Mouse (Mus musculus) spleen, adult 2 months (tissue): ENCODE data around the gene Pawr. TPM values are rescaled to one million over a fixed set of nuclear protein-coding genes. Genes with fewer than 3 reads are reported as not detected.

Experiments used
- DNase-seq, 2 experiments: peaks; one replicate each; pipeline versions ENCODE4 v3.0.0 to v3.0.0-alpha.2; 2012 to 2021; ENCODE audit warnings: low spot score in 2 of 2, low read depth in 1 of 2
- H3K27ac ChIP-seq: fragments of 200-500 bp; 2 replicates; pipeline ENCODE4 v1.5.1; 2012; ENCODE audit warnings: low read length, inconsistent platforms; ENCODE audit not compliant: insufficient read depth
- H3K27me3 ChIP-seq: fragments of 200-500 bp; 2 replicates; pipeline ENCODE4 v1.6.1; 2012; ENCODE audit warnings: mild to moderate bottlenecking, moderate library complexity, low read length, inconsistent platforms; ENCODE audit not compliant: control insufficient read depth, insufficient read depth
- H3K36me3 ChIP-seq: fragments of 200-500 bp; 2 replicates; pipeline ENCODE4 v1.6.1; 2012; ENCODE audit warnings: mild to moderate bottlenecking, low read length, inconsistent platforms; ENCODE audit not compliant: control insufficient read depth, insufficient read depth
- H3K4me1 ChIP-seq: fragments of 200-500 bp; 2 replicates; pipeline ENCODE4 v1.6.1; 2011; ENCODE audit warnings: inconsistent platforms; ENCODE audit not compliant: control insufficient read depth, insufficient read depth, insufficient read length
- H3K4me3 ChIP-seq: fragments of 200-500 bp; 2 replicates; pipeline ENCODE4 v1.5.1; 2011; ENCODE audit warnings: mild to moderate bottlenecking, inconsistent platforms; ENCODE audit not compliant: insufficient read depth, insufficient read length; ENCODE audit errors: extremely low read depth
- CTCF ChIP-seq: fragments of 200-500 bp; IDR thresholded peaks from 2 replicates; pipeline ENCODE4 v1.5.1; 2011; ENCODE audit warnings: mild to moderate bottlenecking, inconsistent platforms; ENCODE audit not compliant: insufficient read depth, insufficient read length, insufficient replicate concordance; ENCODE audit errors: extremely low read depth
- POLR2A ChIP-seq: fragments of 200-500 bp; IDR thresholded peaks from 2 replicates; pipeline ENCODE4 v1.6.1; 2011; ENCODE audit warnings: low read depth, low read length, inconsistent platforms
- WGBS: fragments of 180-500 bp; shearing (Covaris S2); methylation state at CpG from one replicate; pipeline ENCODE4 v1.1.7; 2018; 5-methylcytosine and 5-hydroxymethylcytosine counted together
- polyA plus RNA-seq: library from polyadenylated mRNA; depleted of rRNA; stranded (reverse); fragments of >200 nt; gene quantifications from 2 replicates; pipeline ENCODE4 v1.2.3, GENCODE M21; 2012

The Pawr gene
- polyA plus RNA-seq, 1 experiment: 3.5 TPM

DNA sequence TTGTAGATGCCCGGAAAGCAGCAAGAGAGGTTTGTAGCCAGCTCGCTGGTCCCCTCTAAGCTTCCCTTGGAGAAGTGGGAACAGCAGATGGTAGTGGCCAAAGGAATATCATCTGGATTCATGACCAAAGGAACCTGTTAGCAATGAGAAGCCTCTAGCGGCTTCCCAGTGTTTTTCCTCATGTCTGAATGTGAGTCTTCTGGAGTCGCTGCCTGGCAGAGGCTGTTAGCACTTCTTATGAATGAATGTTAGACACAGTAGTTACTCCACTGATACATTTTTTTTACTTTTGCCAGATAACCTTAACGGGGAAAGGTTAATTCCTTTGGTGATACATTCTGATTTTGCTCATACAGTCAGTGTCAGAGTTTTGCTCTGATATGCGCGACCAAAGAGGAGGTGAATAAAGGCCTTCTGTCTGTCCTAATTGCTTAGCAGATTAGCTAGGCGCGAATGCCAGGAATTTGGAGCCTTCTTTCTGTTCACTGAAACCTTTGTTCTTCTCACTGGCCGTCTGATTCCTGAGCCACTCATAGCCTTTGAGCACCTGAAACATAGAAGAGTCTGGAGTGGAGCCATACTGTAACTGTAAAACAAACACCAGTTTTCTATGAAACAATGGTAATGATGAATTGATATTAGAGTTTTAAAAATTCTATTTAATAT is 22.9 kb downstream of the Pawr start:
- no peak overlapping the region for H3K27ac ChIP-seq
- DNase-seq: no peak
- no peaks in the 10 kb centered on the region for H3K27me3 ChIP-seq
- no peaks in the 10 kb centered on the region for H3K4me1 ChIP-seq
- no peaks in the 10 kb centered on the region for H3K36me3 ChIP-seq
- H3K4me3 ChIP-seq: no peak overlapping the region
- WGBS: 88% methylated on average over 10 of the region's 10 CpGs
- TF ChIP-seq POLR2A (no peak), CTCF (no peak)

DNA sequence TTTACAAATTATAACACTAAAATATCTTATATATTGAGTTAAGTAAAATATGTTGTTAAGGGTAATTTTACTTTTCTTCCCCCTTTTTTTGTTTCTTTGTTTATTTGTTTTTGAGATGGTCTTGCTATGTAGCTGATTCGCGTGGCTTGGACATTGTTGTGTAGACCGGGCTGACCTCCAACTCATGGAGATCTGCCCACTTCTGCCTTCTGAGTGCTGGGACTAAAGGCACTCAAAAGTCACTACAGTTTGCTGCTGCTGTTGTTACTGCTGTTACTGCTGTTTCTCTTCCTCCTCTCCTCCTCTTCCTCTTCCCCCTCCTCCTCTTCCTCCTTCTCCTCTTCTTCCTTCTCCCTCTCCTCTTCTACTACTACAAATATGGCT is 23.5 kb downstream of the Pawr start:
- WGBS: 86% methylated on average over 3 of the region's 3 CpGs

DNA sequence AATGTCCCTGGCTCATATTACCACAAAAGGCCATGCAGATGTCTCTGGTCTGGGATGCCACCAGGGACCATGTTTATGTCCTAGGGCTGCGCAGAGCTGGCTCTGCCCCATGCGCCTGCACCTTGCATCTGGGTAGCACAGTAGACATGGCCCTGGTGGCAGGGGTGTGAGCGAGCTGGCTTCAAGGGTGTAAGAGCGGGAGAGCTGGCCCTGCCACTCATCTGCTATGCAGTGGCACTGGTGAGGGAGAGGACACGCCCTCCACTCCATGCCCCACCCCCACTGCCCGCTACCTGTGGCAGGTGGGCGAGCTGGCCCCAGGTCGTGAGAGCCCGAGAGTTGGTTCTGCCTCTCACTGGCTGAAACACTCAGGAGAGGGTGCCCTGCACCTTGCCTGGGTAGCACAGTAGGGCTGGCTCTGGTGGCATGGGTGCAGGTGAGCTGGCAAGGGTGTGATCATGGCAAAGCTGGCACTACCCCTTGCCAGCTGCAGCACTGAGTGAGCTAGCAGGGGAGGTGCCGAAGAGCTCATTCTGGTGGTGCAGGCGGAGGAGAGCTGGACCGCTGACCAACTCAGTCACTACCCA is 24.8 kb downstream of the Pawr start:
- Histone ChIP-seq H3K27ac (no peak overlapping the region), H3K27me3 (no peaks in the 10 kb centered on the region), H3K4me1 (no peaks in the 10 kb centered on the region), H3K36me3 (no peaks in the 10 kb centered on the region), H3K4me3 (no peak overlapping the region)
- 95% methylated on average over 12 of the region's 12 CpGs for WGBS
- TF ChIP-seq CTCF (no peak), POLR2A (no peak)
- DNase-seq: no peak

More for the DNA sequence above, 23.5 kb downstream of the Pawr start:
- Histone ChIP-seq H3K4me3 (no peak overlapping the region), H3K36me3 (no peaks in the 10 kb centered on the region), H3K27me3 (no peaks in the 10 kb centered on the region), H3K27ac (no peak overlapping the region), H3K4me1 (no peaks in the 10 kb centered on the region)
- TF ChIP-seq POLR2A: no peak
- TF ChIP-seq CTCF: no peak
- DNase-seq: no peak

- H3K4me3 ChIP-seq: no peak overlapping the region
- no peaks in the 10 kb centered on the region for H3K36me3 ChIP-seq
- TF ChIP-seq CTCF (no peak), POLR2A (no peak)
- no peak overlapping the region for H3K27ac ChIP-seq
- 87% methylated on average over 16 of the region's 16 CpGs for WGBS
- DNase-seq: no peak
- H3K27me3 ChIP-seq: no peaks in the 10 kb centered on the region
- H3K4me1 ChIP-seq: no peaks in the 10 kb centered on the region
Observed at GRCm38 (mm10) chr10:108359974-108360373, 28.1 kb downstream of the Pawr start.

DNA sequence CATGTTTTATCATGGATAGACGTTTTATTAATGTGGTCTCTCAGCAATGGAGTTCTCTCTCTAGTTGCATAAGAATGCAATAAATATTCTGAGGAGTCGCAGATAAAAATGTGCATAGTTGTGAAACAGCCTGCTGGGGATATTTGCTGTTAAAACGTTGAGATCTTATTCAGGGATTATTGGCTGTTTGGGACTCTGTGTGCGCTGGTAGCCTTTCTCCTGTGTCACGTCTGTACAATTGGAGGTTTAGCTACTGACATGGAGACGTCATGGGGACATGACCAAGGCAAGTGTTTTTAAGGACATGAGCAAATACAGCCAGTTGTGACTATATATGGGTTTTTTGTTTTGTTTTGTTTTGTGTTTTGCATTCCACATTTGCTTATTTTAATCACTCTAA is 28.9 kb downstream of the Pawr start:
- no peak for DNase-seq
- Histone ChIP-seq H3K27ac (no peak overlapping the region), H3K4me3 (no peak overlapping the region), H3K27me3 (no peaks in the 10 kb centered on the region), H3K36me3 (no peaks in the 10 kb centered on the region), H3K4me1 (no peaks in the 10 kb centered on the region)
- TF ChIP-seq CTCF (no peak), POLR2A (no peak)
- 74% methylated on average over 6 of the region's 6 CpGs for WGBS

- Histone ChIP-seq H3K4me1 (no peaks in the 10 kb centered on the region), H3K4me3 (no peak overlapping the region), H3K27me3 (no peaks in the 10 kb centered on the region), H3K36me3 (no peaks in the 10 kb centered on the region), H3K27ac (no peak overlapping the region)
- no peak for DNase-seq
- TF ChIP-seq CTCF: no peak
- TF ChIP-seq POLR2A: no peak
- 83% methylated on average over 9 of the region's 9 CpGs for WGBS
Observed at GRCm38 (mm10) chr10:108361419-108362155, 29.7 kb downstream of the Pawr start.

- no peak overlapping the region for H3K4me3 ChIP-seq
- H3K4me1 ChIP-seq: no peaks in the 10 kb centered on the region
- no peaks in the 10 kb centered on the region for H3K36me3 ChIP-seq
- no peak for DNase-seq
- no peaks in the 10 kb centered on the region for H3K27me3 ChIP-seq
- no peak overlapping the region for H3K27ac ChIP-seq
- TF ChIP-seq CTCF (no peak), POLR2A (no peak)
- WGBS: 92% methylated on average over 9 of the region's 9 CpGs
Observed at GRCm38 (mm10) chr10:108363932-108364331, 32.0 kb downstream of the Pawr start.
